Mouse (Mus musculus) liver, embryonic 16.5 days (tissue): ENCODE results near the gene Piwil1. TPM values are rescaled to one million over a fixed set of nuclear protein-coding genes. Genes with fewer than 3 reads are reported as not detected.

Experiments
- ATAC-seq: fragments of 200-750 bp; cut with Nextera tagmentation; 2 replicates; pipeline ENCODE4 v1.8.0; 2017; ENCODE audit warnings: low read depth, mild to moderate bottlenecking, moderate number of reproducible peaks, moderate library complexity
- H3K27ac ChIP-seq: fragments of 300-500 bp; sonication (generic); 2 replicates; pipeline ENCODE4 v1.5.1; 2014; ENCODE audit warnings: mild to moderate bottlenecking, low read length
- H3K27me3 ChIP-seq: fragments of 300-500 bp; sonication (generic); 2 replicates; pipeline ENCODE4 v1.6.1; 2014; ENCODE audit warnings: low read depth, low read length, mixed read lengths; ENCODE audit not compliant: control insufficient read depth, insufficient read depth
- H3K36me3 ChIP-seq: fragments of 300-500 bp; sonication (generic); 2 replicates; pipeline ENCODE4 v1.6.1; 2014; ENCODE audit warnings: mild to moderate bottlenecking; ENCODE audit not compliant: control insufficient read depth, insufficient read depth
- H3K4me1 ChIP-seq: fragments of 300-500 bp; sonication (generic); 2 replicates; pipeline ENCODE4 v1.6.1; 2014; ENCODE audit warnings: low read depth, low read length, mixed read lengths; ENCODE audit not compliant: control insufficient read depth
- H3K4me2 ChIP-seq: fragments of 300-500 bp; sonication (generic); 2 replicates; pipeline ENCODE4 v1.6.1; 2014; ENCODE audit warnings: low read depth, low read length, mixed read lengths
- H3K4me3 ChIP-seq: fragments of 300-500 bp; sonication (generic); 2 replicates; pipeline ENCODE4 v1.5.1; 2014; ENCODE audit warnings: low read depth, mild to moderate bottlenecking, low read length
- H3K9ac ChIP-seq: fragments of 300-500 bp; sonication (generic); 2 replicates; pipeline ENCODE4 v1.6.1; 2014; ENCODE audit warnings: low read depth, low read length
- H3K9me3 ChIP-seq: fragments of 300-500 bp; sonication (generic); replicated peaks from 2 replicates; pipeline ENCODE4 v1.6.1; 2016; ENCODE audit warnings: low read length; ENCODE audit not compliant: control insufficient read depth
- WGBS: fragments of 180-500 bp; shearing (Covaris S2); extraction: QIAGEN DNeasy Blood & Tissue Kit; methylation state at CpG from one replicate; pipeline ENCODE4 v1.1.7; 2014; ENCODE audit not compliant: insufficient replicate concordance; 5-methylcytosine and 5-hydroxymethylcytosine counted together
- polyA plus RNA-seq: library from polyadenylated mRNA; unstranded; fragments of >200 nt; fragmentation: Nextera tagmentation; extraction: Ambion mirVana; gene quantifications from 2 replicates; pipeline ENCODE4 v1.2.1, GENCODE M21; 2015

The Piwil1 gene
- polyA plus RNA-seq, 1 experiment from 2014 or later, result not detected

- no peak overlapping the region for H3K4me2 ChIP-seq
- no peak overlapping the region for H3K27ac ChIP-seq
- ATAC-seq, result no peak
- H3K36me3 ChIP-seq, result no peaks in the 10 kb centered on the region
- H3K9me3 ChIP-seq, result no peaks in the 10 kb centered on the region
- no peak overlapping the region for H3K4me3 ChIP-seq
- WGBS, result 72% methylated on average over 8 of the region's 8 CpGs
- no peaks in the 10 kb centered on the region for H3K27me3 ChIP-seq
- H3K9ac ChIP-seq, result no peak overlapping the region
- H3K4me1 ChIP-seq, result no peaks in the 10 kb centered on the region
Observed at GRCm38 (mm10) chr5:128746261-128746660, 43.9 kb downstream of the Piwil1 start.

- 26% methylated on average over 8 of the region's 8 CpGs for WGBS
- Histone ChIP-seq H3K4me2 (no peak overlapping the region), H3K4me3 (no peak overlapping the region), H3K27ac (no peak overlapping the region), H3K36me3 (no peaks in the 10 kb centered on the region), H3K27me3 (no peaks in the 10 kb centered on the region), H3K9me3 (peaks cover 3% of the 10 kb centered on the region; the same call in 1 of the 2 replicates), H3K4me1 (no peaks in the 10 kb centered on the region), H3K9ac (no peak overlapping the region)
- ATAC-seq, result no peak
Observed at GRCm38 (mm10) chr5:128761118-128761517, 58.8 kb downstream of the Piwil1 start.

GRCm38 (mm10) chr5:128769026-128769631, 66.8 kb downstream of the Piwil1 start:
- Histone ChIP-seq H3K4me2 (no peak overlapping the region), H3K27ac (no peak overlapping the region), H3K36me3 (no peaks in the 10 kb centered on the region), H3K4me3 (no peak overlapping the region), H3K27me3 (no peaks in the 10 kb centered on the region), H3K9me3 (no peaks in the 10 kb centered on the region; the same call in 1 of the 2 replicates), H3K4me1 (no peaks in the 10 kb centered on the region), H3K9ac (no peak overlapping the region)
- WGBS, result 11% methylated on average over 10 of the region's 10 CpGs
- ATAC-seq, result no peak

GRCm38 (mm10) chr5:128776386-128776785, 74.1 kb downstream of the Piwil1 start:
- no peak for ATAC-seq
- no peak overlapping the region for H3K9ac ChIP-seq
- no peaks in the 10 kb centered on the region for H3K4me1 ChIP-seq
- H3K27ac ChIP-seq, result no peak overlapping the region
- H3K27me3 ChIP-seq, result no peaks in the 10 kb centered on the region
- H3K4me3 ChIP-seq, result no peak overlapping the region
- no peak overlapping the region for H3K4me2 ChIP-seq
- no peaks in the 10 kb centered on the region for H3K36me3 ChIP-seq
- H3K9me3 ChIP-seq, result no peaks in the 10 kb centered on the region; the same call in 1 of the 2 replicates
- WGBS, result 55% methylated on average over 2 of the region's 2 CpGs

GRCm38 (mm10) chr5:128781621-128782020, 79.3 kb downstream of the Piwil1 start:
- Histone ChIP-seq H3K4me1 (no peaks in the 10 kb centered on the region), H3K36me3 (no peaks in the 10 kb centered on the region), H3K4me2 (no peak overlapping the region), H3K9ac (no peak overlapping the region), H3K27me3 (no peaks in the 10 kb centered on the region), H3K27ac (no peak overlapping the region), H3K4me3 (no peak overlapping the region), H3K9me3 (no peaks in the 10 kb centered on the region; the same call in 1 of the 2 replicates)
- WGBS, result 55% methylated on average over 22 of the region's 22 CpGs
- ATAC-seq, result no peak

GRCm38 (mm10) chr5:128800592-128800991, 98.3 kb downstream of the Piwil1 start:
- no peaks in the 10 kb centered on the region for H3K4me1 ChIP-seq
- no peak overlapping the region for H3K4me2 ChIP-seq
- ATAC-seq, result no peak
- peaks cover 4% of the 10 kb centered on the region for H3K9me3 ChIP-seq
- H3K27ac ChIP-seq, result no peak overlapping the region
- no peak overlapping the region for H3K4me3 ChIP-seq
- H3K9ac ChIP-seq, result no peak overlapping the region
- H3K27me3 ChIP-seq, result no peaks in the 10 kb centered on the region
- WGBS, result 68% methylated on average over 5 of the region's 5 CpGs
- no peaks in the 10 kb centered on the region for H3K36me3 ChIP-seq

Other genes starting within 250 kb of the Piwil1 start
- not detected in 2 replicates for gene Fzd10, start 101.7 kb upstream of the Piwil1 start, polyA plus RNA-seq